Mouse (Mus musculus): ENCODE measurements at regions not wholly inside any gene's neighbourhood (a gene's known extent, or its start where the extent isn't known, plus 50 kb on each side); places are given as distances from the start of the nearest gene placed in this dataset.
A peak's percentile ranks its signal among the peaks of the same experiment; 100 is the strongest.

- peak; percentile 16 for DNase-seq (ENCODE audit: low read depth, low spot score)
These were observed 255.9 kb downstream of the Prdm2 start for GRCm38 (mm10) chr4:142956832-142957429.

GRCm38 (mm10) chr4:142956376-142956775 is 256.4 kb downstream of the Prdm2 start:
- no peak for DNase-seq (ENCODE audit: low read depth, low spot score)

GRCm38 (mm10) chr4:142953724-142954123 is 259.1 kb downstream of the Prdm2 start:
- DNase-seq (ENCODE audit: low read depth, low spot score) = peak; percentile 26

GRCm38 (mm10) chr4:142952879-142953278 is 259.9 kb downstream of the Prdm2 start:
- no peak for DNase-seq (ENCODE audit: low read depth, low spot score)

- no peak for DNase-seq (ENCODE audit: low read depth, low spot score)
These were observed 265.1 kb downstream of the Prdm2 start for GRCm38 (mm10) chr4:142947673-142948072.

- DNase-seq (ENCODE audit: low read depth, low spot score) = no peak
These were observed 279.2 kb downstream of the Prdm2 start for GRCm38 (mm10) chr4:142933627-142934026.

- no peak for DNase-seq (ENCODE audit: low read depth, low spot score)
These were observed 283.6 kb downstream of the Prdm2 start for GRCm38 (mm10) chr4:142929245-142929644.

- no peak for DNase-seq (ENCODE audit: low read depth, low spot score)
These were observed 285.3 kb downstream of the Prdm2 start for GRCm38 (mm10) chr4:142927328-142928108.

GRCm38 (mm10) chr4:142925111-142925510 is 287.7 kb downstream of the Prdm2 start:
- no peak for DNase-seq (ENCODE audit: low read depth, low spot score)

- DNase-seq (ENCODE audit: low read depth, low spot score) = peak; percentile 27
These were observed 303.3 kb downstream of the Prdm2 start for GRCm38 (mm10) chr4:142909355-142909947.

- no peak for DNase-seq (ENCODE audit: low read depth, low spot score)
These were observed 304.0 kb downstream of the Prdm2 start for GRCm38 (mm10) chr4:142908782-142909181.

GRCm38 (mm10) chr4:142903356-142904032 is 309.3 kb downstream of the Prdm2 start:
- DNase-seq (ENCODE audit: low read depth, low spot score) = peak; percentile 81

- no peak for DNase-seq (ENCODE audit: low read depth, low spot score)
These were observed 312.0 kb downstream of the Prdm2 start for GRCm38 (mm10) chr4:142900792-142901191.

GRCm38 (mm10) chr4:142898994-142899393 is 313.8 kb downstream of the Prdm2 start:
- DNase-seq (ENCODE audit: low read depth, low spot score) = no peak

GRCm38 (mm10) chr4:142890711-142891110 is 322.1 kb downstream of the Prdm2 start:
- no peak for DNase-seq (ENCODE audit: low read depth, low spot score)

GRCm38 (mm10) chr4:142888891-142889290 is 323.9 kb downstream of the Prdm2 start:
- DNase-seq (ENCODE audit: low read depth, low spot score) = no peak

- DNase-seq (ENCODE audit: low read depth, low spot score) = no peak
These were observed 324.9 kb downstream of the Prdm2 start for GRCm38 (mm10) chr4:142887876-142888275.

GRCm38 (mm10) chr4:142880323-142880759 is 332.5 kb downstream of the Prdm2 start:
- peak; percentile 57 for DNase-seq (ENCODE audit: low read depth, low spot score)

- DNase-seq (ENCODE audit: low read depth, low spot score) = no peak
These were observed 336.6 kb downstream of the Prdm2 start for GRCm38 (mm10) chr4:142876151-142876550.

- DNase-seq (ENCODE audit: low read depth, low spot score) = no peak
These were observed 337.7 kb downstream of the Prdm2 start for GRCm38 (mm10) chr4:142875105-142875504.

- DNase-seq (ENCODE audit: low read depth, low spot score) = no peak
These were observed 346.5 kb downstream of the Prdm2 start for GRCm38 (mm10) chr4:142866341-142866740.

GRCm38 (mm10) chr4:142865593-142865992 is 347.2 kb downstream of the Prdm2 start:
- no peak for DNase-seq (ENCODE audit: low read depth, low spot score)
